Mouse (Mus musculus) layer of hippocampus, postnatal 10 days (tissue): ENCODE measurements at regions not wholly inside any gene's neighbourhood (a gene's known extent, or its start where the extent isn't known, plus 50 kb on each side); places are given as distances from the start of the nearest gene placed in this dataset.

Experiments
- DNase-seq, 2 experiments: peaks; one replicate each; pipeline ENCODE4 v3.0.0; 2021; ENCODE audit warnings: low spot score in 2 of 2

GRCm38 (mm10) chr17:62415152-62415551 lies 466.0 kb downstream of the Efna5 start:
- peak; percentile 49 to 59 for DNase-seq

DNA sequence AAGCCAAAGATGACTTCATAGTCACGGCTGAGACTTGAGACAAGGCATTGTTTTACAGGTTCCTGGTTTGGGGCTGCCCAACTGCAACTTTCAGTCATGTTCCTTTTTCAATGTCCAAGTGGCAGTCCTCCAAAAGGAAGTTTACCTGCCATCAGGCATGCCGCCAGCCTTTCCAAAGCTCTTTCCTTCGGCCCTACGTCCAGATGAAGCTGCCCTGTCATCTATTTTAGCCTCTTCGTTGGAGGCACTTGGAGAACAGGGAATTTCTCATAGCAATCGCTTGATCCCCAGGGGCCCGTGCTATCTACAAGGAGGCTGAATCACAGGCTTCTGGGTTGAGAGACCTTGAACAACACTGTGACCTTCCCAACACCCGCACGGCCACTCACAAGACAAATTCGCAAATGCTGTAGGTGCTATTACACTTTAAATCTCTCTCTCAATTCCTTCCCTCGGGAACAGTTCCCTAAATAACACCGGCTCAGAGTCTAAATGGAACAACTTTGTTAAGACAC lies 468.4 kb downstream of the Efna5 start:
- no peak for DNase-seq

GRCm38 (mm10) chr17:62403739-62404138 lies 477.4 kb downstream of the Efna5 start:
- DNase-seq, result no peak

DNA sequence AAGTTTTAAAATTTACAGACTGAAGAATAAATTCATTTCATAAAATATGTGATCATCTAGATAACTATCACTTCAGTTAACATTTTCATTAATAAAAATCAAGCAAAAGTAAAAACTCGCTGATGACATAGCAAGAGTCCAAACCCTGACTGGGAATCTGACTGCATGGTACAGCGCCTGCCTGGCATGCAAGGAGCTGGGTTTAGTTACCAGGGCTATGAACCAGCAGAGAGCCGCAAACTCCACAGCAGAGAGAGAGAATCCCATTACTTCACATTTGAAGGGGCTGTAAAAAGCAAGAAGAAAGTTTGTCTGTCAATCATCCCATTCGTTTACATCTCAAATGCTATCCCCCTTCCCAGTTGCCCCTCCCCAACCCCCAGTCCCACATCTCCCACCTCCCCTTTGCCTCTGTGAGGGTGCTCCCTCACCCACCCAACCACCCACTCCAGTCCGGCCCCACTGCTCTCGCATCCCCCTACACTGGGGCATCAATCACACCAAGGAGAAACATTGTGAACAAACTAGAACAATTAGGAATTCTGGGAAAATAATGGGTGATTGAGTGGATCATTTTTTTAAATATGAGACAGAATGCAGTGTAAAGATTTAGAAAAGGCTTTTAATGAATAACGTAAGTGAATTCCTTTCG lies 487.6 kb downstream of the Efna5 start:
- DNase-seq, result no peak

GRCm38 (mm10) chr17:62384053-62384452 lies 497.1 kb downstream of the Efna5 start:
- no peak for DNase-seq

- no peak for DNase-seq
Observed at GRCm38 (mm10) chr17:62378868-62379417, 502.2 kb downstream of the Efna5 start.

- no peak for DNase-seq
Observed at GRCm38 (mm10) chr17:62369100-62369499, 512.0 kb downstream of the Efna5 start.

DNA sequence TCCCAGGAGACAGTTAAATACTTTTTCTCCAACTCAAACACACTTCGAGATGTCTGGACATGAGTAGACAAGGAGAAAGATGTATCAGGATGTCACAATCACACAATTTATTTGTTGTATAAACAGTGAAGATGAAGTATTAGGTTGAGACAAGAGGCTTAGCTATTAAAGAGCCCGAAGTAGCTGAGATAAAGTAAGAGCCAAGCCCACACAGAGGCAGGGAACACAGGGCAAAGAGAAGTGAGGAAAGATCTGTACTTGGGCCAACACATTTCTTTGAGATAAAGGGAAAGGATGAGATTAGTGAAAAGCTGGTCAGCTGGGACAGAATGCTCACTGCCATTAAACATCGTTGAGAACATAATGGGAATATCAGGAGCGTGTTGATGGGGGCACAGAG lies 513.2 kb downstream of the Efna5 start:
- DNase-seq, result no peak

DNA sequence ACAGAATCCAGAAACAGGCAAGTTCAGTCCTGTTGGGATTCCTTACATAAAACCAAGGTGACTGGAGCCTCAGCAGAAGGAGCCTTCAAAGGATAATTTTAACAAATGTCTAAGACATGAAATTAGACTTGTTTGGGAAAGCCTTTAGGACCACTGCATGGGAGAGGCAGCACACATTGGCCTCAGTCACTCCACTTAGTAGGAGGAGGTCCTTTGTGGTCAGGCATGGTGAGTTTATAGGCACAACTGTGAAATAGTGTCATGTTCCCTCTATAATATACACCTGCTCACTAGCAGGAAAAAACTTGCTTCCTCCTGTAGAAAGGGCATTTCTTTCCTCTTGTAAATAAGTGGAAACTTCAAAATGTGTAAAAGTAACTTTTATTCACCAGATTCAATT lies 522.8 kb downstream of the Efna5 start:
- no peak for DNase-seq

DNA sequence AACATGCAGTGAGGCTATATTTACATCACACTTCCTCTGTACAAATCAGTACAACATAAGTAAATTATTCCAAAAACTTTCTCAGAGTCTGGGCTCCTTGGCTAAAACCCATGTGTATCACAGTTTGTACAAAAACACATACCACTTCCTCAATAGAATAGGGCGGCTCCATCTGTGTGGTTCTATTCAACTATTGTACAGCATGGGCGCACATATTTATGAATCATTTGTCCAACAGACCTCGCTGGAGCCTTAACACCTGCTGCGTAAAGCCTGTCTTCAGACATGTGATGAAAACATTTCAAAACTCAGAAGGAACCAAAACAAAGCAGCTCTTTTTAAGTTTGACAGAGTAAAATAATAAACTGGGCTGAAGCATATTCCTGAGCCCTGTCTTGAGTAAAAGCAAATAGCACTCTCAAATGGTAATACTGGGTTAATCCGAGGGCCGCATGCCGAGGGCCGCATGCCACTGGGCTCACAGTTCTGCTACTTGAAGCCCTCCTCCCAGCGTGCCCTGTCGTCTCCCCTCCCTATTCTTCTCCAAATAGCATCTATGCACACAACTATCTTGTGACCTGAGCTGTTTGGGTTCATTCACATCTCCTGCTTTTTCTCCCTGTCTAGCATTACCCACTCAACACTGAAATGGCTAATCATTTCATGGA lies 543.1 kb downstream of the Efna5 start:
- no peak for DNase-seq

- DNase-seq, result no peak
Observed at GRCm38 (mm10) chr17:62330226-62330625, 550.9 kb downstream of the Efna5 start.

DNA sequence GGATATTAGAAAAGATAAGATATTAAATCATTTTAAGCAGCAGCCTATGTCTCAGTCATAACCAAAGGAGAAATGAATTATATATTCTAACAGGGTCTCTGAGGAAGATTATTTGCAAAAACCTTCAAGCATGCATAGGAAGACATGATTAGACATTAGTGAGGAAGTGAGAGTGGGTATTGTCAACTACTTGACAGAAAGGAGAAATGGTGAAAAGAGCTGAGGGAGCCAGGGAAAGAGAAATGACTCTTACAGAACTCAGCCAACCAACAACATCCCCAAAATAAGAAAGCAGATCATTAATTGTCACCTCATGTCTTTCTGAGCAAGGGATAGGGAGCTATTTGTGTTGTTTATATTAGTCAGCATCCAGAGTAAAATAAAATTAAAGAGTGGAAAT lies 554.3 kb downstream of the Efna5 start:
- no peak for DNase-seq

- no peak for DNase-seq
Observed at GRCm38 (mm10) chr17:62319033-62319432, 562.1 kb downstream of the Efna5 start.

- DNase-seq, result no peak
Observed at GRCm38 (mm10) chr17:62310059-62310458, 571.1 kb downstream of the Efna5 start.

DNA sequence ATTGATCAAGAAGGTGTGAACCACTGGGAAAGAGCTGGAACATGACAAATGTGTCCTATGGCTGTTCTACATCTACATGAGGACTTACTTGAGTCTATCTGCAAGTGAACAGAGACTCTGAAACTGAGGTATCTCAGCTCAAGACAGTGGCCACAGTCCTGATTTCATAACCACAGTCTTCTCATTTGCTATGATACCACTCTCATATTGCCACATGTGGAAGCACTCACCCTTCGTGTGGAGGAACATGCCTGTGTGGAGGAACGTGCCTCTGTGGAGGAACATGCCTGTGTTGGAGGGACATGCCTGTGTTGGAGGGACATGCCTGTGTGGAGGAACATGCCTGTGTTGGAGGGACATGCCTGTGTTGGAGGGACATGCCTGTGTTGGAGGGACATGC lies 574.0 kb downstream of the Efna5 start:
- DNase-seq, result no peak

DNA sequence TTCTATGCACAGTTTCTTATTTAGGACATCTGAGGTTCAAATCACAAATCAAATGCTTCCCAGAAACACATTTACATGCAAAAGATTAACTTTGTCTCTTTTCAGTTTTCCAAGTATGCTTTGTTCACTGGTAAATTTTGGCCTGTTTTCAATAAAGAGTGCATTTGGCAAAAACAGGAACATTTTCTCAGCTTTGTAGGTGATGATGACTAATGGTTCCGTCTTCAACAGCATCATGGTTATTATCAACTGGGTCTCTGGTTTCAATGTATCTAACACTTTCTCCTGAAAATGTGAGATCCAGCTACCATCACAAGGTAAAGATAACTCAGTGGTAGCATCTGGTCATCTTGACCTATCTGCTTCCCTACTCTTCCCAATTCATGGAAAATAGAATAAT lies 574.6 kb downstream of the Efna5 start:
- no peak for DNase-seq

- no peak for DNase-seq
Observed at GRCm38 (mm10) chr17:62305140-62305539, 576.0 kb downstream of the Efna5 start.

GRCm38 (mm10) chr17:62304073-62304472 lies 577.0 kb downstream of the Efna5 start:
- DNase-seq, result no peak

- DNase-seq, result no peak
Observed at GRCm38 (mm10) chr17:62299875-62300274, 581.2 kb downstream of the Efna5 start.

DNA sequence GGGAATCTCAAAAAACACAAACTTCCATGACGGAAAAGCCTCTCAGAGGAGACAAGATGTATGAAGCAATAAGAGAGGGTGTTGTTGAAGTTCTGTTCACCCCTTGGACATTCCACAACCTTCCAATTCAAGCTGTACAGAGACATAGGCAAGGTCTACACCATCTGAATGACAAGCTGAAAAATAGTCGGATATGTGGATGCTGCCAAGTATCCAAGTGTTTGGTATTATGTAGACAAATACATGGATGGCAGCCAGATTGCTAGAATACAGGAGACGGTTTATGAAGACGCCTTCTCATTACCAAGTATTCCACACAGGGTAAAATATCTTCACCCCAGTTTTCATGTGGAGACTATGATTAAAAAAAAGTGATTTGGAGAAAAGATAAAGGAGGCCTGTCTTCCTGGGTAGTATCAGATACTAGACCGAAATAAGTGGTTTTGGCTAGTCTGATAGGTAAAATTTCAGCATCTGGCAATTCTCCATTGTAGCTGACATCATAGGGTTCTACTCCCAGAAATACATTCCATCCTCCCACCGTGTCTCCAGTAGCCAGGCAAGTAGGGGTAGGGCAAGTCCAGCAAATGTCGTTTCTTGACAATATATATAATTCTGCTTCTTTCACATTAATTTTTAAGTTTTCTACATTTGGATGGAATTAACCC lies 583.6 kb downstream of the Efna5 start:
- no peak for DNase-seq

- DNase-seq, result no peak
Observed at GRCm38 (mm10) chr17:62295412-62295811, 585.7 kb downstream of the Efna5 start.

DNA sequence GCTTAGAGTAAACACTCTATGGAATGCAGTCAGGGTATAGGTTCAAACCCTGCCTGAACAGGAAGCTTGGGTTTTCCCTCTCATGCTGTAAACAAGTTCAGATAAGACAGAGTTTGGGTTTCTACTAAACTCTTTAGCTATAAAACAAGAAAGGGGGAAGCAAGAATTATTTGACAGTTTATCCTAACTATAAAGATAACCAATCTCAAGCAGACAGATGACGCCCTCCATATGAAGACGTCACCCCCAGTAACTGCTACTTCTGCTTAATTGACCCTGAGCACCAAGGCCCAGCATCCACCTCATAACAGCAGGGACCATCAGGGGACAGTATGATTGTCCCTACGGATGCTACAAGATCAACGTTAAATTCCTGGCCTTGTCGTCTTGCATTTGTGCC lies 588.4 kb downstream of the Efna5 start:
- no peak for DNase-seq
